9 mouse cellular contexts compared by ENCODE assay signal in the genomic region with DNA sequence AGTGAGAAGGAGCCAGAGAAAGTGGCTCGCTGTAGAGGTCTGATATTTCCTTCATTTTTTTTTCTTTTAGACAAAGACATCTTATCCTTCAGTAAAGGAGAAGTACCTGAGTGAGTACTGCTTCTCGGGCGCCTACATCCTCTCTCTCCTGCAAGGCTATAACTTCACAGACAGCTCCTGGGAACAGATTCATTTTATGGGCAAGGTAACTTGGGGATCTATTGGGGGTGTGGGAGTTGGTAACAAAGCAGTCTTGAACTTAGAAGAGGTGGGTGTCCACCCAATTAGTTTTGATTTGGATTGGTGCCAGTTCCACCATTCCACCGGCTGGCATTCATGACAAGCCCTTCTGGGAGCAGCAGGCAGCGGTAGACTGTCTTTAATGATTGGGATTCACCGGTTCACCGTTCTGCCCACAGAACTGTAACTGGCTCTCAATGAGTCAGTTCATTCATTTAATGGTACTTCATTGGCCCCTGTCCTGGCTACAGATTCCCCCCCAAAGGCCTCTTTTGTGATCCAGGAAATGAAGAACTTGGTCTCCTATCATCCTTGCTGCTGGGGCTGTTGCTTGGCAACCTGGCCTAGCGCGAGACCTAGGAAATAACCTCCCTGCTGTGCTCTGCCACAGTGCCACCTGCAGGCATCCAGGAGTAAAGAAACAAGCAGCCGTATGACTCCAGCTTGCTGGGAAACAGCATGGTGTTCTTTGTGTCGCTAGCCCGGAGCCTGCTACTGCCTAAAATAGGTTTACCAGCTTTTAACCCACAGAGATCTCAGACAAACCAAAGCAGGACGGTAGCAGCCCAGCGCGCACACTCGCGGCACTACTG. TPM values are rescaled to one million over a fixed set of nuclear protein-coding genes. Genes with fewer than 3 reads are reported as not detected.
A peak's percentile ranks its signal among the peaks of the same experiment; 100 is the strongest.
DNase-seq lines count a peak whose midpoint lies in the region; ATAC-seq and TF ChIP-seq lines count a peak whose summit lies in the region.
"Had no signal": no experiment of that assay in that cellular context is flagged by ENCODE, and none has a peak within 500 bp of the region (broad histone marks: within the 10 kb centered on the region; RNA-seq: fewer than 3 reads in every experiment).

No protein-coding gene starts in this region.

- peak; percentile 91 for DNase-seq in ES-CJ7 (ENCODE audit: low read depth, low spot score)
- peak; percentile 90 for DNase-seq in heart, postnatal 0 days (ENCODE audit: low spot score)
- peak; percentile 59 to 79 for DNase-seq in kidney, postnatal 25 days
- DNase-seq in liver, embryonic 14.5 days (ENCODE audit: low read depth in 3 of 3, low spot score in 3 of 3), result peak; percentile 22 to 37 (median 28)
- DNase-seq in testis, postnatal 14 days (ENCODE audit: low spot score), result peak; percentile 58

- no peak for TF ChIP-seq EP300 in heart, postnatal 0 days (IDR thresholded peaks at IDR 0.05; ENCODE audit: low read depth)
- TF ChIP-seq EP300 in liver, embryonic 14.5 days (IDR thresholded peaks at IDR 0.05; ENCODE audit: low read depth), result no peak

- H3K9me3 ChIP-seq in forebrain, embryonic 13.5 days (replicated peaks), result no peaks in the 10 kb centered on the region
- H3K9me3 ChIP-seq in heart, postnatal 0 days (replicated peaks; ENCODE audit: control insufficient read depth, low read length), result no peaks in the 10 kb centered on the region
- no peaks in the 10 kb centered on the region for H3K9me3 ChIP-seq in liver, embryonic 14.5 days (ENCODE audit: control insufficient read depth, low read length)
- H3K9me3 ChIP-seq in neural tube, embryonic 13.5 days, result no peaks in the 10 kb centered on the region
- H3K9me3 ChIP-seq: liver, embryonic 15.5 days had no signal

- H3K9ac ChIP-seq in forebrain, embryonic 13.5 days, result peak overlapping the region; percentile 64
- no peak overlapping the region for H3K9ac ChIP-seq in heart, postnatal 0 days (replicated peaks; ENCODE audit: low read depth, low read length)
- no peak overlapping the region for H3K9ac ChIP-seq in liver, embryonic 14.5 days (replicated peaks)
- peak overlapping the region; percentile 60 for H3K9ac ChIP-seq in neural tube, embryonic 13.5 days
- H3K9ac ChIP-seq: liver, embryonic 15.5 days had no signal

- peak; percentile 92 for TF ChIP-seq CTCF in heart, postnatal 0 days (IDR thresholded peaks at IDR 0.05; ENCODE audit: low read depth)
- TF ChIP-seq CTCF in liver, embryonic 14.5 days (IDR thresholded peaks at IDR 0.05; ENCODE audit: low read depth), result peak; percentile 83

- H3K4me1 ChIP-seq in forebrain, embryonic 13.5 days, result peaks cover 18% of the 10 kb centered on the region
- no peaks in the 10 kb centered on the region for H3K4me1 ChIP-seq in heart, postnatal 0 days (ENCODE audit: control insufficient read depth, insufficient read depth)
- H3K4me1 ChIP-seq in liver, embryonic 14.5 days (replicated peaks; ENCODE audit: control insufficient read depth in 2 of 2, insufficient read depth in 2 of 2, low read length in 1 of 2), result peaks cover 0 to 4% of the 10 kb centered on the region in 2 experiments; a peak in 1 of 4 replicates
- H3K4me1 ChIP-seq in neural tube, embryonic 13.5 days (replicated peaks), result peaks cover 14% of the 10 kb centered on the region
- H3K4me1 ChIP-seq: liver, embryonic 15.5 days had no signal

- H3K27ac ChIP-seq in forebrain, embryonic 13.5 days, result peak overlapping the region; percentile 82
- H3K27ac ChIP-seq in heart, postnatal 0 days (ENCODE audit: low read depth), result no peak overlapping the region
- H3K27ac ChIP-seq in liver, embryonic 14.5 days, result no peak overlapping the region
- H3K27ac ChIP-seq in neural tube, embryonic 13.5 days (replicated peaks), result peak overlapping the region; percentile 84
- H3K27ac ChIP-seq: liver, embryonic 15.5 days had no signal

- peak overlapping the region; percentile 20; the same call in 1 of the 2 replicates for H3K4me3 ChIP-seq in forebrain, embryonic 13.5 days
- H3K4me3 ChIP-seq in heart, postnatal 0 days (ENCODE audit: low read depth, low read length), result no peak overlapping the region; the same call in 1 of the 2 replicates
- H3K4me3 ChIP-seq in liver, embryonic 14.5 days (ENCODE audit: insufficient read depth in 1 of 2, low read depth in 2 of 2, low read length in 2 of 2), result no peak overlapping the region
- peak overlapping the region; percentile 12 for H3K4me3 ChIP-seq in neural tube, embryonic 13.5 days
- H3K4me3 ChIP-seq: liver, embryonic 15.5 days had no signal

- peak; percentile 95 for ATAC-seq in cerebellum, adult (ENCODE audit: insufficient number of reproducible peaks, low FRiP score, low TSS enrichment)
- ATAC-seq in forebrain, embryonic 13.5 days, result peak; percentile 93
- peak; percentile 93 for ATAC-seq in heart, postnatal 0 days (ENCODE audit: insufficient read depth, low read depth)
- peak; percentile 35; the same call in 1 of the 2 replicates for ATAC-seq in liver, embryonic 14.5 days (ENCODE audit: insufficient read depth)
- peak; percentile 93 for ATAC-seq in neural tube, embryonic 13.5 days (ENCODE audit: low read depth)

- WGBS in forebrain, embryonic 13.5 days, result 14% methylated on average over 17 of the region's 17 CpGs
- WGBS in heart, postnatal 0 days, result 29% methylated on average over 17 of the region's 17 CpGs
- WGBS in liver, embryonic 14.5 days (ENCODE audit: insufficient replicate concordance), result 26% methylated on average over 17 of the region's 17 CpGs
- 19% methylated on average over 17 of the region's 17 CpGs for WGBS in neural tube, embryonic 13.5 days

- H3K4me2 ChIP-seq in forebrain, embryonic 13.5 days, result peak overlapping the region; percentile 53
- peak overlapping the region; percentile 46 for H3K4me2 ChIP-seq in heart, postnatal 0 days (ENCODE audit: low read depth, low read length)
- H3K4me2 ChIP-seq in liver, embryonic 14.5 days (ENCODE audit: low read depth), result peak overlapping the region; percentile 32
- H3K4me2 ChIP-seq in neural tube, embryonic 13.5 days, result peak overlapping the region; percentile 41
- H3K4me2 ChIP-seq: liver, embryonic 15.5 days had no signal

- H3K27me3 ChIP-seq in forebrain, embryonic 13.5 days, result no peaks in the 10 kb centered on the region
- H3K27me3 ChIP-seq in heart, postnatal 0 days (ENCODE audit: control insufficient read depth, insufficient read depth, low read length), result no peaks in the 10 kb centered on the region
- H3K27me3 ChIP-seq in liver, embryonic 14.5 days (ENCODE audit: control insufficient read depth, insufficient read depth, low read length), result no peaks in the 10 kb centered on the region
- H3K27me3 ChIP-seq in neural tube, embryonic 13.5 days, result no peaks in the 10 kb centered on the region
- H3K27me3 ChIP-seq: liver, embryonic 15.5 days had no signal

- H3K36me3 ChIP-seq in forebrain, embryonic 13.5 days (ENCODE audit: poor library complexity, severe bottlenecking), result no peaks in the 10 kb centered on the region
- H3K36me3 ChIP-seq in heart, postnatal 0 days (replicated peaks; ENCODE audit: control insufficient read depth, insufficient read depth, low read length), result no peaks in the 10 kb centered on the region
- no peaks in the 10 kb centered on the region for H3K36me3 ChIP-seq in liver, embryonic 14.5 days (replicated peaks; ENCODE audit: control insufficient read depth, insufficient read depth, low read depth)
- H3K36me3 ChIP-seq in neural tube, embryonic 13.5 days, result peaks cover 3% of the 10 kb centered on the region; the same call in 1 of the 2 replicates
- H3K36me3 ChIP-seq: liver, embryonic 15.5 days had no signal

RNA-seq across cellular contexts. Expression of gene Cc2d2b, which starts 11.7 kb away (rescaled TPM):
- polyA plus RNA-seq in forebrain, embryonic 13.5 days (2015; fragmentation: Nextera tagmentation; extraction: Ambion mirVana), result 0.19 and 0.37 TPM in 2 replicates
- not detected in 2 replicates for total RNA-seq in heart, postnatal 0 days (2014; rRNA removed; ENCODE audit: low replicate concordance)
- polyA plus RNA-seq in heart, postnatal 0 days (2015; fragmentation: Nextera tagmentation; extraction: Ambion mirVana), result 0.05 TPM in 1 of 2 replicates, not detected in the other
- polyA plus RNA-seq in liver, embryonic 14.5 days (2012; rRNA removed), result 0.38 and 0.71 TPM in 2 replicates
- 0.69 and 1.1 TPM in 2 replicates for polyA plus RNA-seq in liver, embryonic 14.5 days (2014; fragmentation: Nextera tagmentation; extraction: Ambion mirVana)
- 0.37 TPM in 1 of 2 replicates, not detected in the other for polyA plus RNA-seq in neural tube, embryonic 13.5 days (2015; fragmentation: Nextera tagmentation; extraction: Ambion mirVana)

Comparison
In these comparisons a context has a peak if more than half of its experiments do, and no peak if none do; other contexts are left out.
1. DNase-seq: peak in every context shown above with its lines; median percentile 91 in ES-CJ7; 90 in heart, postnatal 0 days; 69 in kidney, postnatal 25 days; 58 in testis, postnatal 14 days; 28 in liver, embryonic 14.5 days.
2. ATAC-seq: peak in every context shown above with its lines; median percentile 95 in cerebellum, adult; 93 in forebrain, embryonic 13.5 days; 93 in heart, postnatal 0 days; 93 in neural tube, embryonic 13.5 days; 35 in liver, embryonic 14.5 days.
3. H3K27ac ChIP-seq: peak in forebrain, embryonic 13.5 days (single experiment) and neural tube, embryonic 13.5 days (single experiment); none in heart, postnatal 0 days (single experiment) and liver, embryonic 14.5 days (single experiment).
4. H3K4me3 ChIP-seq: peak in forebrain, embryonic 13.5 days (single experiment) and neural tube, embryonic 13.5 days (single experiment); none in heart, postnatal 0 days (single experiment) and liver, embryonic 14.5 days (0 of 2).
5. H3K9ac ChIP-seq: peak in forebrain, embryonic 13.5 days (single experiment) and neural tube, embryonic 13.5 days (single experiment); none in heart, postnatal 0 days (single experiment) and liver, embryonic 14.5 days (single experiment).
6. Peak in every context shown above with its lines, with median percentiles within 50 percentile points of each other: H3K4me2 ChIP-seq.